Mouse (Mus musculus) spleen, adult 2 months (tissue): ENCODE results near the gene Kif3a.

Experiments used
- CTCF ChIP-seq: fragments of 200-500 bp; IDR thresholded peaks from 2 replicates; pipeline ENCODE4 v1.5.1; 2011; ENCODE audit warnings: mild to moderate bottlenecking, inconsistent platforms; ENCODE audit not compliant: insufficient read depth, insufficient read length, insufficient replicate concordance; ENCODE audit errors: extremely low read depth
- POLR2A ChIP-seq: fragments of 200-500 bp; IDR thresholded peaks from 2 replicates; pipeline ENCODE4 v1.6.1; 2011; ENCODE audit warnings: low read depth, low read length, inconsistent platforms

GRCm38 (mm10) chr11:53547566-53547965 is 19.6 kb upstream of the Kif3a start:
- TF ChIP-seq CTCF (no peak), POLR2A (no peak)
